Mouse (Mus musculus): ENCODE measurements around the gene Slc16a4. TPM values are rescaled to one million over a fixed set of nuclear protein-coding genes. Genes with fewer than 3 reads are reported as not detected.

The Slc16a4 gene
- total RNA-seq (2014; fragmentation: Nextera tagmentation) = not detected in 2 replicates
- total RNA-seq (2017) = not detected in 2 replicates

- ATAC-seq (replicated peaks; ENCODE audit: poor library complexity, severe bottlenecking) = no peak
These were observed at the start of gene Slc16a4 for GRCm38 (mm10) chr3:107290764-107291381. Slc16a4 (plus strand) TSS chr3:107291230.

- peak; percentile 59 for ATAC-seq (replicated peaks; ENCODE audit: poor library complexity, severe bottlenecking)
These were observed 49.5 kb upstream of the Slc16a4 start for GRCm38 (mm10) chr3:107241389-107242094.

- ATAC-seq (replicated peaks; ENCODE audit: poor library complexity, severe bottlenecking) = no peak
These were observed 44.2 kb upstream of the Slc16a4 start for GRCm38 (mm10) chr3:107246876-107247275.

- ATAC-seq (replicated peaks; ENCODE audit: poor library complexity, severe bottlenecking) = no peak
These were observed 42.0 kb upstream of the Slc16a4 start for GRCm38 (mm10) chr3:107249042-107249441.

- ATAC-seq (replicated peaks; ENCODE audit: poor library complexity, severe bottlenecking) = no peak
These were observed 40.7 kb upstream of the Slc16a4 start for GRCm38 (mm10) chr3:107250320-107250719.

- ATAC-seq (replicated peaks; ENCODE audit: poor library complexity, severe bottlenecking) = peak; percentile 88
These were observed 39.0 kb upstream of the Slc16a4 start for GRCm38 (mm10) chr3:107252035-107252434.

GRCm38 (mm10) chr3:107253925-107254324 lies 37.1 kb upstream of the Slc16a4 start:
- no peak for ATAC-seq (replicated peaks; ENCODE audit: poor library complexity, severe bottlenecking)

GRCm38 (mm10) chr3:107255992-107256391 lies 35.0 kb upstream of the Slc16a4 start:
- no peak for ATAC-seq (replicated peaks; ENCODE audit: poor library complexity, severe bottlenecking)

- no peak for ATAC-seq (replicated peaks; ENCODE audit: poor library complexity, severe bottlenecking)
These were observed 34.3 kb upstream of the Slc16a4 start for GRCm38 (mm10) chr3:107256724-107257123.

GRCm38 (mm10) chr3:107257924-107258323 lies 33.1 kb upstream of the Slc16a4 start:
- no peak for ATAC-seq (replicated peaks; ENCODE audit: poor library complexity, severe bottlenecking)

- ATAC-seq (replicated peaks; ENCODE audit: poor library complexity, severe bottlenecking) = no peak
These were observed 29.8 kb upstream of the Slc16a4 start for GRCm38 (mm10) chr3:107260956-107261850.

- ATAC-seq (replicated peaks; ENCODE audit: poor library complexity, severe bottlenecking) = no peak
These were observed 29.2 kb upstream of the Slc16a4 start for GRCm38 (mm10) chr3:107261851-107262165.

- no peak for ATAC-seq (replicated peaks; ENCODE audit: poor library complexity, severe bottlenecking)
These were observed 24.1 kb upstream of the Slc16a4 start for GRCm38 (mm10) chr3:107266814-107267345.

- ATAC-seq (replicated peaks; ENCODE audit: poor library complexity, severe bottlenecking) = no peak
These were observed 18.6 kb upstream of the Slc16a4 start for GRCm38 (mm10) chr3:107272433-107272832.

GRCm38 (mm10) chr3:107273820-107274219 lies 17.2 kb upstream of the Slc16a4 start:
- peak; percentile 87 for ATAC-seq (replicated peaks; ENCODE audit: poor library complexity, severe bottlenecking)

- ATAC-seq (replicated peaks; ENCODE audit: poor library complexity, severe bottlenecking) = no peak
These were observed 15.7 kb upstream of the Slc16a4 start for GRCm38 (mm10) chr3:107275351-107275750.

GRCm38 (mm10) chr3:107275996-107276395 lies 15.0 kb upstream of the Slc16a4 start:
- ATAC-seq (replicated peaks; ENCODE audit: poor library complexity, severe bottlenecking) = no peak

GRCm38 (mm10) chr3:107276626-107277025 lies 14.4 kb upstream of the Slc16a4 start:
- no peak for ATAC-seq (replicated peaks; ENCODE audit: poor library complexity, severe bottlenecking)

- ATAC-seq (replicated peaks; ENCODE audit: poor library complexity, severe bottlenecking) = peak; percentile 93
These were observed 12.4 kb upstream of the Slc16a4 start, which contains the start of gene Lamtor5 for GRCm38 (mm10) chr3:107278479-107279269. Lamtor5 (plus strand) TSS chr3:107278858.

- ATAC-seq (replicated peaks; ENCODE audit: poor library complexity, severe bottlenecking) = no peak
These were observed 4.9 kb upstream of the Slc16a4 start for GRCm38 (mm10) chr3:107286123-107286522.

All from granulocyte monocyte progenitor cell, adult 5-6 weeks (primary cell).